Mouse (Mus musculus): ENCODE results near the gene Tmub2.
A peak's percentile ranks its signal among the peaks of the same experiment; 100 is the strongest.

The Tmub2 gene

GRCm38 (mm10) chr11:102284501-102285094 is at the start of gene Tmub2:
Gene Tmub2, plus strand, starts transcription at chr11:102284931.
- DNase-seq, result peak; percentile 97

GRCm38 (mm10) chr11:102236022-102236421 is 48.7 kb upstream of the Tmub2 start:
- no peak for DNase-seq

GRCm38 (mm10) chr11:102240636-102241035 is 44.1 kb upstream of the Tmub2 start:
- DNase-seq, result no peak

GRCm38 (mm10) chr11:102241246-102241645 is 43.5 kb upstream of the Tmub2 start:
- DNase-seq, result no peak

GRCm38 (mm10) chr11:102241874-102242273 is 42.9 kb upstream of the Tmub2 start:
- no peak for DNase-seq

- DNase-seq, result peak; percentile 61
Measured at GRCm38 (mm10) chr11:102244926-102245449, 39.7 kb upstream of the Tmub2 start.

- DNase-seq, result no peak
Measured at GRCm38 (mm10) chr11:102245581-102246272, 39.0 kb upstream of the Tmub2 start.

GRCm38 (mm10) chr11:102246273-102246635 is 38.5 kb upstream of the Tmub2 start:
- DNase-seq, result no peak

GRCm38 (mm10) chr11:102246871-102247270 is 37.9 kb upstream of the Tmub2 start:
- no peak for DNase-seq

GRCm38 (mm10) chr11:102248630-102249230 is 36.0 kb upstream of the Tmub2 start, which contains the start of gene BC030867:
Gene BC030867, plus strand, starts transcription at chr11:102248882.
- peak; percentile 87 for DNase-seq

- no peak for DNase-seq
Measured at GRCm38 (mm10) chr11:102249351-102250090, 35.2 kb upstream of the Tmub2 start.

GRCm38 (mm10) chr11:102257514-102257913 is 27.2 kb upstream of the Tmub2 start:
- no peak for DNase-seq

- no peak for DNase-seq
Measured at GRCm38 (mm10) chr11:102258095-102258494, 26.6 kb upstream of the Tmub2 start.

GRCm38 (mm10) chr11:102258521-102258920 is 26.2 kb upstream of the Tmub2 start:
- no peak for DNase-seq

GRCm38 (mm10) chr11:102263211-102263610 is 21.5 kb upstream of the Tmub2 start:
- DNase-seq, result no peak

- peak; percentile 70 for DNase-seq
Measured at GRCm38 (mm10) chr11:102265816-102266215, 18.9 kb upstream of the Tmub2 start.

GRCm38 (mm10) chr11:102266631-102267355 is 17.9 kb upstream of the Tmub2 start:
- no peak for DNase-seq

GRCm38 (mm10) chr11:102267480-102267879 is 17.3 kb upstream of the Tmub2 start:
- peak; percentile 76 for DNase-seq

GRCm38 (mm10) chr11:102268520-102269244 is 16.0 kb upstream of the Tmub2 start, which contains the start of gene Asb16:
Gene Asb16, plus strand, starts transcription at chr11:102268743.
- DNase-seq, result no peak

- peak; percentile 41 for DNase-seq
Measured at GRCm38 (mm10) chr11:102276411-102276915, 8.3 kb upstream of the Tmub2 start.

- no peak for DNase-seq
Measured at GRCm38 (mm10) chr11:102277754-102278153, 7.0 kb upstream of the Tmub2 start.

Measured in cerebellum, adult 9-11 months (tissue).